Mouse (Mus musculus): Measurements from ENCODE around the gene Kif1c.

Kif1c gene

DNA sequence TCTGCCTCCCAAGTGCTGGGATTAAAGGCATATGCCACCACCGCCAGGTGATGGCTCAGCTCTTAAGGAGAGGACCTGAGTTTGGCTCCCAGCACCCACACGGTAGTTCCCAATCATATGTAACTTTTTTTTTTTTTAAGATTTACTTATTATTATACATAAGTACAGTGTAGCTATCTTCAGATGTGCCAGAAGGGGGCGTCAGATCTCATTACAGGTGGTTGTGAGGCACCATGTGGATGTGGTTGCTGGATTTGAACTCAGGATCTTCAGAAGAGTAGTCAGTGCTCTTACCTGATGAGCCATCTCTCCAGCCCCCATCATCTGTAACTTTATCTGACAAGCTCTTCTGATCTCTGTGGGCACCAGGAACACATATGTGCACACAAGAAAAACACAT lies 3.0 kb upstream of the Kif1c start:
- peak in 1 of 2 experiments; percentile 35 for DNase-seq (ENCODE audit: low spot score in 2 of 2)

DNA sequence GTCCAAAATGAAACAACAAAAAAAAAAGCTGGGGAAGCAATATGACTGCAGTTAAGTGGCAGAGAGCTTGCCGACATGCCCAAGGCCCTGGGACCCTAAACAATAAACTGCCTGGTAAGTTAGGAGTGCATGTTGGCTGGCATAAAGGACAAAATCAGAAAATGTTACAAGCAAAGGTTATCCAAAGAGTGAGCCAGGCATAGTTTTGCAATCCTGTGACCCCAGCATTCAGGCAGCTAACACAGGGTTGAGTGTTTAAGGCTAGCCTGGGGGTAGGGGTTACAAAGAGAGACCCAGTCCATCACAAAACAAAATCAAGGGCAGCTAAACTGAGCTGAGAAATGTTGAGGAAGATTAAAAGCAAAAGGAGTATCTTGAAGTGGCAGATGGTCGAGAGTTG lies 1.3 kb upstream of the Kif1c start:
- no peak for DNase-seq (ENCODE audit: low spot score in 2 of 2)

DNA sequence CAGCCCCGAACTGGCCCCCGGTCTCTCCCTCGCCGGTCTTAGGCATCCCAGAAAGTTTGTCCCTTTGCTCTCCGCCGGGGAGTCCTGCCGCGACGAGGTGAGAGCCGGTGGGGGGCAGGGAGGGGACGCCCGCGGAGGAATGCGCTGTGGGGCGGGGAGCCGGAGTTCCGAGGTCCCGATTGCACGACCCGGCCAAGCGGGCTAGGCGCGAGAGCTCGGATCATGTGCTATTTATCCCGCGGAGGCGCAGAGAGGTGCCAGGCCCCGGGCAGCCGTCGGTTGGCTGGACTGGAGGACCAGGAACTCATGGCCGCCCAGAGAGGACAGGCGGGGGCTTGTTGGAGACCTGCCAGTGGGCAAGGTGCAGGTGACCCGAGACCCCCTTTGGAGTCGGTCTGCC lies 265 bp downstream of the Kif1c start:
- DNase-seq (ENCODE audit: low spot score in 2 of 2) = peak; percentile 44 to 55

DNA sequence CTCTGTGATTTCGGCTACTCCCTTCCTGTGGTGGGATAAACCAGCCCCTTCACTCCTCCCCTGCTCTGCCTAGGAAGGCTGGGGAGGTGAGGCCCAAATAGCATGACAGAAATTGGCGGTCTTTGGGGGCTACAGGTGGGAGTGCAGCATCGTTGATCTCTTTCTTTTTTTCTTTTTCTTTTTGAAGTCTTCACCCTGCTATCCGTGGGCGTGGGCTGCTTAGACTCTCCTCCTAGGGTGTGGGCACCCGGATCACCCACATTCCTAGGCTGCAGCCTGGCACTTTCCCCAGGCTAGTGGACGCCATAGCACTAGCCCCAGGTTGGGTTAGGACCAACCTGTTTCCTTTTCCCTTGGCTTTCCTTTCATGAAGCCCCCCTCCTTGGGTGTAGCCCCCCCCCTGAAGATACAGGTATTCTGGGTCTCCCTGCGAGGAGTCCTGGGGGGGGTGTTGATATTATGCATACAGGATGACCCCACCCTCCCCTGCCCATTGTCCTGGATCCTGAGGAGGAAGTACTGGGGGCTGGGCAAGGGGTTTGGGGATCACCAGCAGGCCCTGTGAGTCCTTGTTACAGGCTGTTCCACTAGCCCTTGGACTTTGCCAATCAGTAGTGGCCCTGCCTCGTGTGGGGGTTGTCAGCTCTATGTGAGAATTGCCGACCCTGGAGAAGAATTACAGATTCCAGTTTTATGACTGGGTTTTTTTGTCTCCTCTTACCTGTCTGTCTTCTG lies 1.0 kb downstream of the Kif1c start:
- no peak for DNase-seq (ENCODE audit: low spot score in 2 of 2)

DNA sequence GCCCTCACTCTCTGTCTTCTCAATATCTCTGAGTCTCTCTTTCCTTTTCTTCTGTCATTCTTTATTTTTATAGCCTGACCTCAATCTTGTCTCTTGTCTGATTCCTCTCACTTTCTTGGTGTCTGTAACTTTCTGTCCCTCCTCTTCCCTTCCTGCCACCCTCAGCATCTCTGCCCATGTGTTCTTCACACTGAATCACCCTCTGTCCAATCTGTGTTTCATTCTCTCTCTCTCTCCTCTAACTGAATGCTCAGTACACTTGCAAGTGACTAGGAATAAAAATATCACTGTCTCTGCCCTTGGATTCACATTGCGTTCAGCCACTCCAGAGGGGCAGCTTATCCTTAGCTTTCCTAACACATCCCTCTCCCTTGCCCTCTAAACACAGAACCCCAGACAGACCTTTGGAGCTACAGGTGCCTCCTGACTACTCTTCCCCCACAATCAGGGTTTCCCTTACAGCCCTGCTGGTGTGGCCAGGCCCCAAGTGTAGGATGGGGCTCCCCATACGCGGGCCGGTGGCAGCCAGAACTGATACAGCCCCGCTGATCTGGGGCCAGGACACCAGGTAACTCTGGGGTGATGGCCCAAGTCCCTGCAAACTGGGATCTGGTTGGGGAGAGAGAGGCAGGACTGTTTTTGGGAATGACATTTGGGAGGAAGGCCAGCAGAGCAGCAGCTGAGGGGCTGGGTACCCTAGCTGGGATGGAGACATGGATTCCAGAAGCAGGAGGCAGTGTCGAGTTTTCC lies 1.8 kb downstream of the Kif1c start:
- DNase-seq (ENCODE audit: low spot score in 2 of 2) = no peak

DNA sequence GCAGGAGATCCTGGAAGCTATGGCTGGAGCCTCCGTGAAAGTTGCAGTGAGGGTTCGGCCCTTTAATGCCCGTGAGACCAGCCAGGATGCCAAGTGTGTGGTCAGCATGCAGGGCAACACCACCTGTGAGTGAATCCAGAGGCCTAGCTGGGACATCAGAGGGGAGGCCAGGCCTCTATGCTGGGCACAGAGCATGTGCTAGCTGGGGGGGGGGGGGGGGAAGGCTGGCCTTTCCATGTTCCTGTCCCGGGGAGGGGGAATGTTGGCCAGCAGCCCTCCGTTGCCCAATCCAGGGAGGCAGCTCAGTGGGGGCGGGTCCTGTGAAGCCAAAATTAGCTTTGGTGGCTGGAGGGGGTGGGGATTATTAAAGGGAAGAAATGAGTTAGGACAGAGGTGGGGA lies 2.4 kb downstream of the Kif1c start:
- DNase-seq (ENCODE audit: low spot score in 2 of 2) = no peak

DNA sequence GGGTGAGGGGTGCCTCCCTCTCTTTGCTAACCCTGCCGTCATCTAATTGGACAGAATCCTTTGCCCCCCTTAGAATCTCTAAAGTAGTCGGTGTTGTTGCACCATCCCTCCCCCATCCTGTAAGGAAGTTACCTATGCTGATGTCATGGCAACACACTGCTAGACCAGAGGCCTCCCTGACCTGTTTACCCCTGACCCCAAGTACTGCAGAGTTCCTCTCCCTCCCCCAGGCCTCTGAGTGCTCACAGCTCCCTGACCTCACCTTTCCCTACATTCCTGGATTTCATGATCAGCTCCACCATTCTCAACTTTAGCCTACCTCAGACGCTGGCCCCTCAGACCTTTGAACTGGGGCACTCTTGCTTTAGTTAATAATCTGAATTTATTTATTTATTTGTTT lies 5.8 kb downstream of the Kif1c start:
- no peak for DNase-seq (ENCODE audit: low spot score in 2 of 2)

DNA sequence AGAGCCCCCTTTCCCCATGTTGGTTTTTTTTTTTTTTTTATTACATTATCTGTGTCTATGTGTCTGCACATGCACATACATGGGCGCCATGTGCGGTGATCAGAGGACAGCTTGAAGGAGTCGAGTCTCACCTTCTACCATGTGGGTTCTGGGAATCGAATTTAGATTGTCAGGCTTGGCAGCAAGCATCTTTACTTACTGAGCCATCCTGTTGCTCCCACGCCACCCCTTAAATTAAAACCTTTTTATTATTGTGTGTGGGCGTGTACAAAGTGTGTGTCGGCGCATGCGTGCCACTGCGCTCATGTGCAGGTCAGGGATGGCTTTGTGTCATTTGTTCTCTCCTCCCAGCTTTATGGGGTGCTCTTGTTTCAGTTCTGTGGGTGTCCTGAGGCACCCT lies 10.7 kb downstream of the Kif1c start:
- DNase-seq (ENCODE audit: low spot score in 2 of 2) = no peak

DNA sequence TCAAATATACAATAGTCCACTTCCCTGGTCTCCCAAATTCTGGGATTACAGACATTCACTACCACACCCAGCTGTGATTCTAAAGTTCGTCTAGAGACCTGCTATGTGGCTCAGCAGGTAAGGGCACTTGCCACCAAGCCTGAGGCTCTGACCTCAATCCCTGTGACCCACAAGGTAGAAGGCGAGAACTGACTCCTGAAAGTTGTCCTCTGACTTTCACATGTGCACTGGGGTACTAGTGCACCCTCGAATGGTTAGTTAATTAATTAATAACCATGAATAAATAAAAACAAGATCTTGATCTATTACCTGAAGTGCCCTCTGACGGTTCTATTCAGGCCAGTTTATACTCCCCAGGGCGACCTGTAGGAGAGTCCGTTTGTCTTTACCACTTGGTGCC lies 12.9 kb downstream of the Kif1c start:
- no peak for DNase-seq (ENCODE audit: low spot score in 2 of 2)

DNA sequence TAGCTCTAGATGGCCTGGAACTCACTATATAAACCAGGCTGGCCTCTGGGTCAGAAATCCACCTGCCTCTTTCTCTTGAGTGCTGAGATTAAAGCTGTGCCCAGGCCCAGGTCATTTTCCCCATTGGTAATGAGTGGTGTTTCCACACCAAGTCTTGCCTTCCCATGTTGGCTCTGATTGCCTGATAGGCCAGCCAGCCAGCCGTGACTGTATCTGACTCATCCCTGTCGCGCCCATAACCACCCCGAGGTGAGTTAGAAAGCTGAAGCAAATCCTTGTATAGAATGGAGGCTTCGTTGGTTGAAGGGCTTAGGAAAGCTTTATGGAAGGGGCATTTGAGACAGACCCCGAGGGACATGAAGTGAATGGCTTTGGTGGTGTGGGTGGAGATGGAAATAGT lies 15.5 kb downstream of the Kif1c start:
- no peak for DNase-seq (ENCODE audit: low spot score in 2 of 2)

DNA sequence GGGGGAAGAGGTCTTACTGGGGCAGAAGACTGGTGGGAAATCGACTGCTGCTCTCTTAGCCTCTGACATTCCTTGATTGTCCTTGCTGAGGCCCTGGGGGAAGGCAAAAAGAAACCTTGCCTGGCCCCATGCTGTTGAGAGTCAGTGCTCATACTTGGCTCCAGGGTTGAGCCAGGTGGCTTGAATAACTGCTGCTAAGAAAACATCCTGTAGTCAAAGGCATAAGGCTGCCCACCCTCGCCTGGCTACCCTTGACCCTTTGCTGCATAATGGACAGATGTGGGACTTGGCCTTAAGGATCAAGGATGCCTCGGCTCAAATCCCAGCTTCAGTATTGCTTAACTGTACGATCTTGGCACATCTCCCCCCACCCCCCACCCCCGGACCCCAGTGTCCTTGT lies 18.1 kb downstream of the Kif1c start:
- no peak for DNase-seq (ENCODE audit: low spot score in 2 of 2)

DNA sequence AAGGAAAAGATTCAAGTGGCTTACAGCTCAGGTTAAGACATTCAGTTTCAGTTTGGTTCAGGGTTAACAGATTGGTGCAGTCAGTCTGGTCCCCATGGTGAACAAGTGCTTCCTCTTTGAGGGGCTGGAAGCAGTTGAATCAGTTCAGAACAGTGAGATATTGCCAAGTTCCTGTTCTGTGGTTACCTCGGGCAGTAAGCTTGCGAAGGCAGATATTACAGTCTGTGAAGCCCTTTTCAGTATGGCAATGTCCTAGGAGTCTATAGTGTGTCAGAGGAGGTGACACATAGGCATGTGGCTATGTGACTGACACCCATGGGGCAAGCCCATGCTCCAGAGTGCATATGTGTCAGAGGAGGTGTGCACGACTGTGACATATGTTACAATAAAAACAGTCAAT lies 20.2 kb downstream of the Kif1c start:
- peak; percentile 29 to 45 for DNase-seq (ENCODE audit: low spot score in 2 of 2)

DNA sequence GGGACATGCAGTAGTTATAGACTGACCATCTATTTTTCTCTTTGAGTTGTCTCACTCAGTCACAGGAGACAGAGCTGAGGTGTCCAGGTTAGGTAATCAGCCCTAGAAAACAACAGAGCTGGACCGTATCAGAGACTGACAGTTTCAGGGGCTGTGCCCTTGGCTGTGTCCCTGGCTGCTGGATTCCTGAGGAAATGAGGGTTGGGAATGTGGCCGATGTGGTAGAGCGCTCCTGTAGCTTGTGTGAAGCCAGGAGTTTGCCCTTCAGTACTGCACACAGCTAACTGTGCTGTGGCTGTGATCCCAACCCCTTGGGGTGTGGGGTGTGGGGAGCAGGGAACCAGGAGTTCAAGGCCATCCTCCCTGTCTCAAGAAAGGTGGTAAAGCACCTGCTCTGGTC lies 20.7 kb downstream of the Kif1c start:
- no peak for DNase-seq (ENCODE audit: low spot score in 2 of 2)

DNA sequence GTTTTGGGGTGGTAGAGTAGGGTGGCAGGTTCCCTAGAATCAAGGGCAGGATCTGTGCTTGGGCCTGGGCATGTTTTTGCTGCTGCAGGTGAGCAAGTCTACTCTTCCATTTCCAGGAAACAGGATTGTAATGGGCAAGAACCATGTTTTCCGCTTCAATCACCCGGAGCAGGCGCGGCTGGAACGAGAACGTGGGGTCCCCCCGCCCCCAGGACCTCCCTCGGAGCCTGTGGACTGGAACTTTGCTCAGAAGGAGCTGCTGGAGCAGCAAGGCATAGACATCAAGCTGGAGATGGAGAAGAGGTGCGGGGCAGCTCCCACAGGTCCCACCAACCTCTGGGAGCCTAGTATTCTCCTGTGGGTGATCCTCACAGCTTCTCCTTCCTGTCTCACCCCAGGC lies 24.4 kb downstream of the Kif1c start:
- no peak for DNase-seq (ENCODE audit: low spot score in 2 of 2)

DNA sequence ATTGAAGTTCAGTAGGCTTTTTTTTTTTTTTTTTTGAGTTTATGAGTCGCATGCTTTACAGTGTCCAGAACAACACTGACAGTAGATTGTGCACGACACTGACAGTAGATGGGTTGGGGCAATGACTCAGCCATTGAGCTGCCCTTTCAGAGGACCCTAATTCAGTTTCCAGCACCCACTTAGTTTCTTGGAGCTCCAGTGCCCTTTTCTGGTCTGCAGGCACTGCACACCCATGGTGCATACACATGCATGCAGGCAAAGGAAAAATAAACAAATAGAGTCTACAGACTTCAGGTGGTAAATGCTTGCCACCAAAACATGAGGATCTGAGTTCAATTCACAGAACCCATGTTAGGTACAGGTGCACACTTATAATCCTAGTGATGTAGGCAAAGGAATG lies 26.2 kb downstream of the Kif1c start:
- no peak for DNase-seq (ENCODE audit: low spot score in 2 of 2)

DNA sequence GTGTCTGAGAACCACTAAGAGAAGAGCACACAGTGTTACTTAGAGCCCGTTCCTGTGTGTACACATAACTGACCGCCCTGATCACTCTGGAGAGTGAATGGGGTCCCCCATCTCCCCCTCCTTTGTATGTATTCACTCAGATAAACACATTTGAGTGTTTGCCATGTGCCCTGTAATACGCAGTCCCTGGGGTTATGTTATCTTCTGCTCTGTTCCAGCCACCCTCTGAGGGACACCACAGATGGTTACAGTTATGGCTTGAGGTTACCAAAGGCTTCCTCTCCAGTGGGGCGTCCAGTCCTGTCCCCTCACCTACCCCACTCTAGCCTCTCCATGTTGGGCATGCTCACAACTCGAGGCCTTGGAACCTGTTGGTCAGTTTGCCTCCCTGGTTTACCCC lies 27.0 kb downstream of the Kif1c start:
- no peak for DNase-seq (ENCODE audit: low spot score in 2 of 2)

DNA sequence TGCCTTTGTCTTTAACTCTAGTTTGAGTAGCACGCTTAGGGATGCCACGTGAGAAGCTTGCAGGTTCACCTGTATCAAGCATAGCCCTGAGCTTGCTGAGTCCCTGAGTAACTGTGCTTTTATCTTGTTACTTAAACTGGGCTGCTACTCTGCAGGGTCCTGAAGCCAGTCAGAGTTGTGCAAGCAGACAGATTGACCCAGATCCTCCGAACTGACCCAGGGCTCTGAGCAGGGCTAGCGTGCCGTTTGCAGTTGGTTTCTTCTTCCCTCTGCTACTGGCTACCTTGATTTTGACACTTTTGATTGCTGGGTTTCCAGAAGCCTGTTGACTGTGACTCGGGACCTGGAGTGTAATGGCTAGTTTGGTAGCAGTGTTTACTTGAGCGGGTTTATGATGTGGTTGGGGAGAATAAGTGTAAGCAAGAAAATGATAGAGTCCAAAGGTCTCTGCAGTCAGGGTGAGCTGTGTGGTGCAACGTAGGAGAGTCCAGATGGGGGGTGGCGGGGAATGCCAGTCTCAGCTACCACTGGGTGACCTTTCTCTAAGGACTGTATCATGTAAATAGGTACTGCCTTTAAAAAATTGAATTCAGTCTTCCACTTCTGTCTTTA lies 30.2 kb downstream of the Kif1c start:
- no peak for DNase-seq (ENCODE audit: low spot score in 2 of 2)

DNA sequence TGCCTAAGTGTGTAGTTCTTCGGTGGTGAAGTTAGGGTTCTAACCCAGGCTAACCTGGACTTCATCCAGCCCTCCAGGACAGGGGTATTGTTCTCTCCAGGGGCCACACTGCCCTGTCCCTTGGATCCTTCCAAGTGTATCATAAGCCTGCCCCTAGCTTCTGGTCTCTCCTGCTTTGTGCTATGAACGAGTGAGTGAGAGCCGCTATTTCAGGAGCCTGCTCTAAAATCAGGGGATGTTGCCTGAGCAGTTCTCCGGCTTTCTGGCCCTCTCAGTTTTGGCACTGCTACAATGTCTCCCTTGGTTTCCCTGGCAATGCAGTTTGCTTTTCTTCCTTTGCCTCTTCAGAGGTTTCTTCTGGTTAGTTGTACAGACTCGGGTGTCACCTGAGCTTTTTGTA lies 30.8 kb downstream of the Kif1c start:
- DNase-seq (ENCODE audit: low spot score in 2 of 2) = no peak

DNA sequence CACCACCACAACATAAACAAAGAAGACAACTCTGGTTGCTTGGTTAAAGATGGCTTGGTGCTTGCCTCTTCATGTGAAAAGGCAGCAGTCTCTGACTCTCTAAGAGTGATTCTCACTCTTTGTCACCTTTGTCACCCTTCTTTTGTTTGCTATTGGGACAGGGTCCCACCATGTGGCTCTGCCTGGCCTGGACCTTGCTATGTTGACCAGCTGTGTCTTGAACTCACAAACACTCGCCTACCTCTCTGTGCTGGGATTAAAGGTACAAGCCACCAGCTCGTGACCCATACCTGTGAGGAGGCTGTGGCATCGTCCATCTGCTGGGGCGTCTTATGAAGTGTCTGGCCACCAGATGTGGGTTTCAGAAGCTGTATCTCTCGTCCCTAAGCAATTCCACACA lies 32.9 kb downstream of the Kif1c start:
- no peak for DNase-seq (ENCODE audit: low spot score in 2 of 2)

DNA sequence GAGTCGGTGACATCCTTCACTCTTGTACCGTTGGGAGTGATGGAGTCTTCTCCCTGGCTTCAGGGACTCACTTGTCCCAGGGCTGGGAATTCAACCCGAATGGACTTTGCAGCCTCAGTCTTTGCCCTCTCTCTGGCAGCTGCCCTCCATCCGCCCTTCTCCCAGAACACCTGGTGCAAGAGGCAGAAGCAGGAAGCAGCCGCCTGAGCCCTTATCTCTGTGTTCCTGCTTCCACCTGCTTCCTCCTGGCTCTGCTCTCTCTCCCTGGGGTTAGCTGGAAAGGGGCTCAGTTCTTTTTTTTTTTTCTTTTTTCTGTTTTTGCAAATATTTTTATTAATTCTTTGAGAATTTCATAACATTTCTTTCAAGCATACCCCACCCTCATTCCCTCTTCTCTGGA lies 37.4 kb downstream of the Kif1c start:
- no peak for DNase-seq (ENCODE audit: low spot score in 2 of 2)

DNA sequence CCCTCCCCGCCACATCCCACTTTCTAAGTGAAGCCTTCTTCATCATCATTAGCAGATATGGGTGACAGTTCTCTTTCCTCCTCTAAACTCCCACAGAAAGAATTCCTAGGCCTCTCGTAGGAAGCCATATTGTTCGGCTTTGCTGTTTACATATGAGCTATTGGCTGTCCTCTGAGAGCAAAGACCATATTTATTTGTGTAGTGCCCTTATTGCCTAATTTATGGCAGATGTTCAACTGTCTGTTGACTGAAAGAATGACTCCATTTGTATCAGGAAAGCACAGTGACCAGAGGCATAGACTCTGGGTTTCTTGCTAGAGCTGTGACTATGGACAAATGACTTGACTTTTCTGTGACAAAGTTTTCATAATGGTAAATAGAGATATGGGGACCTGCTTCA lies 41.3 kb downstream of the Kif1c start:
- no peak for DNase-seq (ENCODE audit: low spot score in 2 of 2)

DNA sequence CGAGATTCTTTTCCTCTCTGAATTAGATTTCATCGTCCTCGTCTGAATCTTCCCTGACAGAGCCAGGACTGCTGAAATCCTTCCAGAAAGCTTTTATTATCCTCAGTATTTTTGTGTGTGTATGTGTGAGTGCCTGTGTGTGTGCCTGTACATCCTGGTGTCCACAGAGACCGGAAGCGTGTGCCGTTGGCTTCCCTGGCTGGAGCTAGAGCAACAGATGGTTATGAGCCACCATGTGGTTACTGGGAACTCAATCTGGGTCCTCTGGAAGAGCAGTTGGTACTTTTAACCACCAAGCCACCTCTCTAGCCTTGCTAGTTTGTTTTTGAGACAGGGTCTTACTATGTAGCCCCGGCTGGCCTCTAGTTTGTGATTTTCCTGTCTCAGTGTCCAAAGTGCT lies 41.8 kb downstream of the Kif1c start:
- DNase-seq (ENCODE audit: low spot score in 2 of 2) = no peak
